Mouse (Mus musculus) intestine, embryonic 14.5 days (tissue): ENCODE measurements around the gene Gm17660. TPM values are rescaled to one million over a fixed set of nuclear protein-coding genes. Genes with fewer than 3 reads are reported as not detected.

Source experiments
- ATAC-seq: fragments of 200-750 bp; cut with Nextera tagmentation; replicated peaks from 2 replicates; pipeline ENCODE4 v1.8.0; 2017; ENCODE audit warnings: low read depth, moderate number of reproducible peaks, moderate TSS enrichment, moderate library complexity; ENCODE audit not compliant: low FRiP score, low TSS enrichment
- DNase-seq: peaks from one replicate; pipeline ENCODE4 v3.0.0-alpha.2; 2018; ENCODE audit warnings: low spot score
- H3K27ac ChIP-seq: fragments of 300-500 bp; sonication (generic); 2 replicates; pipeline ENCODE4 v1.5.1; 2014; ENCODE audit warnings: low read depth, mild to moderate bottlenecking, control low read depth
- H3K27me3 ChIP-seq: fragments of 300-500 bp; sonication (generic); replicated peaks from 2 replicates; pipeline ENCODE4 v1.6.1; 2014; ENCODE audit warnings: low read length, control low read depth; ENCODE audit not compliant: control insufficient read depth, insufficient read depth
- H3K36me3 ChIP-seq: fragments of 300-500 bp; sonication (generic); 2 replicates; pipeline ENCODE4 v1.6.1; 2014; ENCODE audit warnings: low read length, control low read depth; ENCODE audit not compliant: control insufficient read depth, insufficient read depth
- H3K4me1 ChIP-seq: fragments of 300-500 bp; sonication (generic); replicated peaks from 2 replicates; pipeline ENCODE4 v1.6.1; 2014; ENCODE audit warnings: low read length, control low read depth, mixed read lengths; ENCODE audit not compliant: control insufficient read depth, insufficient read depth
- H3K4me2 ChIP-seq: fragments of 300-500 bp; sonication (generic); 2 replicates; pipeline ENCODE4 v1.6.1; 2014; ENCODE audit warnings: low read length
- H3K4me3 ChIP-seq: fragments of 300-500 bp; sonication (generic); 2 replicates; pipeline ENCODE4 v1.5.1; 2014; ENCODE audit warnings: low read depth, low read length, control low read depth, mixed read lengths
- H3K9ac ChIP-seq: fragments of 300-500 bp; sonication (generic); 2 replicates; pipeline ENCODE4 v1.6.1; 2014; ENCODE audit warnings: mild to moderate bottlenecking, low read length
- H3K9me3 ChIP-seq: fragments of 300-500 bp; sonication (generic); 2 replicates; pipeline ENCODE4 v1.6.1; 2016; ENCODE audit warnings: low read length, control low read depth; ENCODE audit not compliant: control insufficient read depth
- WGBS: fragments of 180-500 bp; shearing (Covaris S2); extraction: QIAGEN DNeasy Blood & Tissue Kit; methylation state at CpG from one replicate; pipeline ENCODE4 v1.1.7; 2014; 5-methylcytosine and 5-hydroxymethylcytosine counted together
- polyA plus RNA-seq: library from polyadenylated mRNA; unstranded; fragments of >200 nt; fragmentation: Nextera tagmentation; extraction: Ambion mirVana; gene quantifications from 2 replicates; pipeline ENCODE4 v1.2.1, GENCODE M21; 2014

The Gm17660 gene
- not detected in 2 replicates for polyA plus RNA-seq

- no peak for DNase-seq
- no peak for ATAC-seq
- WGBS, result 95% methylated on average over 7 of the region's 7 CpGs
- Histone ChIP-seq H3K9ac (no peak within 1 kb of the TSS), H3K27me3 (no peaks in the 10 kb centered on the region), H3K9me3 (no peaks in the 10 kb centered on the region), H3K4me1 (no peaks in the 10 kb centered on the region; the same call in 1 of the 2 replicates), H3K27ac (no peak within 1 kb of the TSS), H3K4me2 (peak within 1 kb of the TSS; percentile 15), H3K36me3 (0 out of 2 replicates have a peak, but pooled peaks cover 6% of the 10 kb centered on the region), H3K4me3 (no peak within 1 kb of the TSS)
Observed at GRCm38 (mm10) chr5:104077508-104077907, at the start of gene Gm17660. Gene Gm17660 (minus strand): TSS chr5:104077608.

- Histone ChIP-seq H3K9ac (no peak overlapping the region), H3K36me3 (no peaks in the 10 kb centered on the region), H3K27me3 (no peaks in the 10 kb centered on the region), H3K4me1 (no peaks in the 10 kb centered on the region; the same call in 1 of the 2 replicates), H3K4me2 (no peak overlapping the region), H3K27ac (no peak overlapping the region), H3K4me3 (no peak overlapping the region), H3K9me3 (no peaks in the 10 kb centered on the region)
- no peak for DNase-seq
- WGBS, result 81% methylated on average over 12 of the region's 12 CpGs
- no peak for ATAC-seq
Observed at GRCm38 (mm10) chr5:104126561-104127320, 49.3 kb upstream of the Gm17660 start.

GRCm38 (mm10) chr5:104124016-104124658, 46.7 kb upstream of the Gm17660 start:
- 0 out of 2 replicates have a peak overlapping the region, but pooled peaks have one; percentile 33 for H3K27ac ChIP-seq
- 45% methylated on average over 6 of the region's 6 CpGs for WGBS
- H3K27me3 ChIP-seq, result no peaks in the 10 kb centered on the region
- no peaks in the 10 kb centered on the region for H3K36me3 ChIP-seq
- no peak overlapping the region for H3K4me3 ChIP-seq
- no peak overlapping the region for H3K4me2 ChIP-seq
- no peak for DNase-seq
- H3K4me1 ChIP-seq, result no peaks in the 10 kb centered on the region; the same call in 1 of the 2 replicates
- no peak for ATAC-seq
- H3K9me3 ChIP-seq, result no peaks in the 10 kb centered on the region
- no peak overlapping the region for H3K9ac ChIP-seq

- peaks cover 19% of the 10 kb centered on the region for H3K4me1 ChIP-seq
- H3K36me3 ChIP-seq, result no peaks in the 10 kb centered on the region
- DNase-seq, result no peak
- H3K27ac ChIP-seq, result peak overlapping the region; percentile 86; the same call in 1 of the 2 replicates
- no peaks in the 10 kb centered on the region for H3K9me3 ChIP-seq
- no peak for ATAC-seq
- WGBS, result 64% methylated on average over 4 of the region's 4 CpGs
- no peaks in the 10 kb centered on the region for H3K27me3 ChIP-seq
- H3K9ac ChIP-seq, result no peak overlapping the region
- no peak overlapping the region for H3K4me2 ChIP-seq
- no peak overlapping the region for H3K4me3 ChIP-seq
Observed at GRCm38 (mm10) chr5:104115890-104116289, 38.5 kb upstream of the Gm17660 start.

- H3K27me3 ChIP-seq, result no peaks in the 10 kb centered on the region
- no peaks in the 10 kb centered on the region for H3K9me3 ChIP-seq
- ATAC-seq (peak; percentile 37), DNase-seq (peak; percentile 72)
- H3K27ac ChIP-seq, result peak overlapping the region; percentile 86
- 37% methylated on average over 14 of the region's 14 CpGs for WGBS
- H3K36me3 ChIP-seq, result no peaks in the 10 kb centered on the region
- peaks cover 24% of the 10 kb centered on the region for H3K4me1 ChIP-seq
- no peak overlapping the region for H3K9ac ChIP-seq
- no peak overlapping the region for H3K4me2 ChIP-seq
- H3K4me3 ChIP-seq, result no peak overlapping the region
Observed at GRCm38 (mm10) chr5:104115118-104115517, 37.7 kb upstream of the Gm17660 start.

GRCm38 (mm10) chr5:104113491-104114172, 36.2 kb upstream of the Gm17660 start, which contains the start of gene Sparcl1:
Gene Sparcl1 (minus strand): TSS chr5:104113733.
- WGBS, result 22% methylated on average over 15 of the region's 15 CpGs
- Histone ChIP-seq H3K9ac (peak within 1 kb of the TSS; percentile 55), H3K27me3 (no peaks in the 10 kb centered on the region), H3K4me2 (peak within 1 kb of the TSS; percentile 49), H3K36me3 (no peaks in the 10 kb centered on the region), H3K4me3 (peak within 1 kb of the TSS; percentile 44), H3K4me1 (peaks cover 38% of the 10 kb centered on the region), H3K27ac (peak within 1 kb of the TSS; percentile 86), H3K9me3 (no peaks in the 10 kb centered on the region)
- peak; percentile 41; the same call in 1 of the 2 replicates for ATAC-seq
- peak; percentile 68 for DNase-seq

- WGBS, result 13% methylated on average over 5 of the region's 5 CpGs
- H3K9me3 ChIP-seq, result no peaks in the 10 kb centered on the region
- peak overlapping the region; percentile 55 for H3K9ac ChIP-seq
- DNase-seq (no peak), ATAC-seq (no peak)
- peak overlapping the region; percentile 44 for H3K4me3 ChIP-seq
- no peaks in the 10 kb centered on the region for H3K27me3 ChIP-seq
- peak overlapping the region; percentile 49 for H3K4me2 ChIP-seq
- H3K4me1 ChIP-seq, result peaks cover 43% of the 10 kb centered on the region
- no peaks in the 10 kb centered on the region for H3K36me3 ChIP-seq
- H3K27ac ChIP-seq, result peak overlapping the region; percentile 86
Observed at GRCm38 (mm10) chr5:104112511-104112910, 35.1 kb upstream of the Gm17660 start.

GRCm38 (mm10) chr5:104112016-104112415, 34.6 kb upstream of the Gm17660 start:
- WGBS, result 6% methylated on average over 9 of the region's 9 CpGs
- Histone ChIP-seq H3K4me2 (peak overlapping the region; percentile 49), H3K27ac (peak overlapping the region; percentile 86), H3K27me3 (no peaks in the 10 kb centered on the region), H3K9ac (peak overlapping the region; percentile 55), H3K9me3 (no peaks in the 10 kb centered on the region), H3K4me1 (peaks cover 45% of the 10 kb centered on the region), H3K36me3 (no peaks in the 10 kb centered on the region), H3K4me3 (peak overlapping the region; percentile 44)
- no peak for ATAC-seq
- no peak for DNase-seq
